Mouse (Mus musculus): Measurements from ENCODE around the gene Zfp978.
"Not testable (repeated sequence)": the region's sequence is repeated elsewhere in the genome, so short reads cannot be mapped to it uniquely, and the experiment has no call there.

Gene Zfp978

GRCm38 (mm10) chr4:147407463-147407822, 46.3 kb downstream of the Zfp978 start:
- DNase-seq (ENCODE audit: extremely low spot score): no peak

- not testable (repeated sequence) for DNase-seq (ENCODE audit: extremely low spot score)
Measured at GRCm38 (mm10) chr4:147416365-147416764, 55.3 kb downstream of the Zfp978 start.

- DNase-seq (ENCODE audit: extremely low spot score): no peak
Measured at GRCm38 (mm10) chr4:147417157-147417778, 56.2 kb downstream of the Zfp978 start.

- DNase-seq (ENCODE audit: extremely low spot score): no peak
Measured at GRCm38 (mm10) chr4:147417921-147418320, 56.8 kb downstream of the Zfp978 start.

GRCm38 (mm10) chr4:147418333-147418732, 57.2 kb downstream of the Zfp978 start:
- DNase-seq (ENCODE audit: extremely low spot score): not testable (repeated sequence)

GRCm38 (mm10) chr4:147419190-147419589, 58.1 kb downstream of the Zfp978 start:
- not testable (repeated sequence) for DNase-seq (ENCODE audit: extremely low spot score)

GRCm38 (mm10) chr4:147419756-147420590, 58.9 kb downstream of the Zfp978 start:
- not testable (repeated sequence) for DNase-seq (ENCODE audit: extremely low spot score)

GRCm38 (mm10) chr4:147420794-147421193, 59.7 kb downstream of the Zfp978 start:
- no peak for DNase-seq (ENCODE audit: extremely low spot score)

GRCm38 (mm10) chr4:147421316-147421715, 60.2 kb downstream of the Zfp978 start:
- not testable (repeated sequence) for DNase-seq (ENCODE audit: extremely low spot score)

- DNase-seq (ENCODE audit: extremely low spot score): no peak
Measured at GRCm38 (mm10) chr4:147423140-147423539, 62.0 kb downstream of the Zfp978 start.

- no peak for DNase-seq (ENCODE audit: extremely low spot score)
Measured at GRCm38 (mm10) chr4:147423641-147424298, 62.7 kb downstream of the Zfp978 start.

GRCm38 (mm10) chr4:147424404-147424803, 63.3 kb downstream of the Zfp978 start:
- DNase-seq (ENCODE audit: extremely low spot score): not testable (repeated sequence)

- DNase-seq (ENCODE audit: extremely low spot score): not testable (repeated sequence)
Measured at GRCm38 (mm10) chr4:147425615-147426347, 64.7 kb downstream of the Zfp978 start.

- no peak for DNase-seq (ENCODE audit: extremely low spot score)
Measured at GRCm38 (mm10) chr4:147430651-147431050, 69.5 kb downstream of the Zfp978 start.

- not testable (repeated sequence) for DNase-seq (ENCODE audit: extremely low spot score)
Measured at GRCm38 (mm10) chr4:147431696-147432442, 70.8 kb downstream of the Zfp978 start.

- no peak for DNase-seq (ENCODE audit: extremely low spot score)
Measured at GRCm38 (mm10) chr4:147432443-147432790, 71.3 kb downstream of the Zfp978 start.

GRCm38 (mm10) chr4:147433017-147433416, 71.9 kb downstream of the Zfp978 start:
- DNase-seq (ENCODE audit: extremely low spot score): no peak

- no peak for DNase-seq (ENCODE audit: extremely low spot score)
Measured at GRCm38 (mm10) chr4:147433874-147434273, 72.8 kb downstream of the Zfp978 start.

Measured in embryo, embryonic 9.5 days (tissue).